Mouse (Mus musculus): ENCODE results near the gene Kcnk18.
A peak's percentile ranks its signal among the peaks of the same experiment; 100 is the strongest.

Gene Kcnk18

GRCm38 (mm10) chr19:59218991-59219390 lies at the start of gene Kcnk18:
Kcnk18 (plus strand) TSS chr19:59219214.
- DNase-seq = no peak

DNA sequence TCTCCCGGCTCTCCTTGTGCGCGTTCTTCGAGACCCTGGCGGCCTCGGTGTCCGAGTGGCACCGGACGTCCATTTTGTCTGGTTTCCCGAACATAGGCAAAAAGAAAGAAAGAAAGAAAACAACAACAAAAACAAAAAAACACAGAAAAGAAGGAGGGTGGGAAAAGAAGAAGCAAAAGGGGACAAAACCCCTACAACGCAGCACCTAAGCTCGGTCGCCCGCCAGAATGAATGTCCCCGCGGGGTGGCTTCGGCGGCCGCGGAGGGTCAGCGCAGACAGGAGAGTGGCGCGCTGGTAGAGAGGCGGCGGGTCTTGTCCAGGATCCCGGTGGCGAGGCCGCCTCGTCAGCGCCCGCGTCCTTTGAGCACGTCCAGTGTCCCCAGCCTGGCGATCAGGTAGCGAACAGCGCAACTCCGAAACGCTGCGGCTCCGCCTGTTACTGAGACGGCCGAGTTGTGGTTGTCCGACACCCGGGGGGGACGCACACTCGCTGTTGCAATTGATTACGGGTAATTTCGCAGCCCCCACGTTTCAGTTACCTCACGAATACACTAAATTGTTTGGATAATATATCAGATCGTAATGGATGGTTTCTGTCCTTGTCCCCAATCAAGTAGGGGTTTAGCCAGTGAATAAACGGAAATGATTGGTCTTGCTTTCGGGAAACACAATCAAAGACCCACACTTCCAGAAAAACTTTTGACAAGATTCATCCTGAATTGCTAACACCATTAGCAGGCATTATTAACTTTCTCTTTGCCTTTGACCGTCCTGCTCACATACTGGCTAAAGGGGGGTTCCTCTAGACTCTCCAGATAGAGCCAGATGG lies 48.9 kb upstream of the Kcnk18 start, which contains the start of gene Vax1:
TSS of gene Vax1 (minus strand) at position 121 of the 830 bp plus-strand sequence.
- DNase-seq = no peak

- no peak for DNase-seq
Observed at GRCm38 (mm10) chr19:59170766-59171095, 48.3 kb upstream of the Kcnk18 start.

DNA sequence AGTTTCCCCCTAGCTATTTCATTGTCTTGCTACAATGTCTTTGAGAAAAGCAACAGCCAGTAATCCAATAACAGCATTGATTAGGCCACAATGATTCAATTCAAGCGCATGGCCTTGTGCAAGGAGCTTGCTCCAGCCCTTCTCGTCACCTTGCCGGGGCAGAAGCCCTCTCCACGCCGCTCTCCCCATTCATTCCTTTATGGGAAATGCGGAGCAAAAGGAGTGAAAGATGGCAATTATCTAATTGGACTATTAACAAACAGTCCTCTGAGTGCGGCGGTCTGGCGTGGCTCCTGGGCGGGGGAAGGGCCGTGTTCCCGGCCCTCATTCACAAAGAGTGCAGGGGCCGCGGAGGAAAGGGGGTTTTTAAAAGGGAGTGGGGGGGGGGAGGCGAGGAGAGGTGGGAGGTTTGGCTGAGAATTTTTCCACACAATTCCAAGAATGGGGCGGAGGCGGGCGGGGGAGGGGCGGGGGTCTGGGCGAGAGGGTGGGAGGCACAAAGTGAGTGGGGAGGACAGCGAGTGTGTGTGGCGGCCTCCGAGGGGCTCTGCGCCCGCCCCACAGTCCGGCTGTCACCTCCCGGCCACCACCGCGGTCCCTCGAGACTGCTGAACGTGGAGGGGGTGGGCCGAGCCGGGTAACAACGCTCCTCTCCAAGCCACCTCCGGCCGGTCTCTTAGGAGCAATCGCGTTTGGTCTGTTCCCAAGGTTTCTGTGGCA lies 47.7 kb upstream of the Kcnk18 start:
- no peak for DNase-seq

DNA sequence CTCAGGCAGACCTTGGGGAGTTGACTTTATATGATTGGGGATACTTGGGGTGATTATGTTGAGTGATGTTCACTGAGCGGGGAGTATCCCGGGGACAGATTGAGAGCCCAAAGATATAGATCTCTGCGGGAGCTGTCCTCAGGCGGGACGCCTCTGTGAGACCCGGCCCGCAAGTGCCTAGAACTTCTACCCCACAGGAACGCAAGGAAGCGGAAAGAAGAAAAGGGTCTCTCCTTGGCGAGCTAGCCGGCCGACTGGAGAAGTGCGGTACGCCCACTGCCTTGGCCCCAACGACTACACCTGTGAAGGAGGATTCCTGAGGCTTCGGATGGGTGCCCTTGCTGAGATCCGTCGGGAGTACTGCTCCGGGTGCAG lies 47.2 kb upstream of the Kcnk18 start:
- DNase-seq = no peak

DNA sequence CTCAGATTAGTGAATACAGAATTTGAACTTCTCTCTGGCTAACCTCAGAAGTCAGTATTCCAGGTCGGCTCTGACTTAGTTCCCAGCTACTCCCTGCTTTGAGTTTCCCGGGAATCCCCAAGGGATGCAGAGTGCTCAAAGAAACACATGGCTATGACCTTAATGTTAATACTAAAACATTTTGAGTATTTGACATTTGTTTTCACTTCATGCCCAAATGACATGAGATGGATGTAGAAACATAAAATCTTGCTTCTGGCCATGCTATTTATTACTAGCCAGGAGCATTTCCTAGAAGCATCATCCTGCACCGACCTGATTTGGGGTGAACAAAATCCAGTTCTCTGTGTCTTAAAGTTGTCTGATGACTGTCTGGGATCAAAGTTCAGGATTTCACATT lies 46.2 kb upstream of the Kcnk18 start:
- DNase-seq = no peak

DNA sequence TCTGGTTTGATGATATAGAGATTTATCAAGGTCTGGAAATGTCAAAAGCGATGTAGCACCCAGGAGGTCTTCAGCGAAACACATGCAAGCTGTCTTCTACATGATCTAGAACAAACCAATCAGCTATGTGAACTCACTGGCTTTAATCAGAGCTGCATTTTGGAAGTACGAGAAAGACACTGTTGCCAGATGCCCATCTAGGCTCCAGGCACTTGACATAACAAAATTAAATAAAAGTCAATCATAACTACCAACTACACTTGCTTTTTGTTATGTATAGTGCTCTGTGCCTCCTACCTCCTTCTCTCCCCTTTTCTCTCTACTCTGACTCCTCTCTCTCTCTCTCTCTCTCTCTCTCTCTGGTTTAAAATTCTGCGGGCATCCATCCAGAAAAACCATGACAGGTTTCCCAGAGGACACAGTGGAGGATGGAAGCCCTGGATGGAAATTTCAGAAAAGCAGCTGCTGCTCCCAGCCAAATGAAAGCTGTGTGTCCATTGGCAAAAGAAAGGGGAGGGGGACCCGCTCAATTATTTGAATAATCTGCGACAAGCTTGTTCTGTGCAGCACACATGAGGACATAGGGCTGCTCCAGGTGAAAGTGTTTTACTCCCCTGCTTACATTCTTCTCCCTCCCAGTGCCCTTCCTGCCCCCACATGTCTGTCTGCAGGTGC lies 45.5 kb upstream of the Kcnk18 start:
- DNase-seq = no peak

DNA sequence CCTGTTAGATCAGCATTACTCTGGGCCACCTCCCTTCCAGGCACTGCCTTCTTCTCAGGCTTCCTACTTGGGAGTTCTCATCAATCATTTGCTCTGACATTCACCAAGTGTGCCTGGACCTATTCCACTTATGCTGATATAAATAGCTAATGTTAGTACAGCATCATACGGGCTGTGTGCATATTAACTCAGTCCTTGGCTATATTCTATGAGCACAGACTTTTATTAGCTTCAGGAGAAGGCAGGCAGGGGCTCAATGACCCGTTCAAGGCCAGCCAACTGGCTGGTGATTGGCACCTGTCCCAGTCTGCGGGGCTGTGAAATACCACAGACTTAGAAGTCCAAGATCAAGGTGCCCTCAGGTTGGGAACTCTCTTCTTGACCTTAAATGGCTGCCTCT lies 35.0 kb upstream of the Kcnk18 start:
- DNase-seq = no peak

DNA sequence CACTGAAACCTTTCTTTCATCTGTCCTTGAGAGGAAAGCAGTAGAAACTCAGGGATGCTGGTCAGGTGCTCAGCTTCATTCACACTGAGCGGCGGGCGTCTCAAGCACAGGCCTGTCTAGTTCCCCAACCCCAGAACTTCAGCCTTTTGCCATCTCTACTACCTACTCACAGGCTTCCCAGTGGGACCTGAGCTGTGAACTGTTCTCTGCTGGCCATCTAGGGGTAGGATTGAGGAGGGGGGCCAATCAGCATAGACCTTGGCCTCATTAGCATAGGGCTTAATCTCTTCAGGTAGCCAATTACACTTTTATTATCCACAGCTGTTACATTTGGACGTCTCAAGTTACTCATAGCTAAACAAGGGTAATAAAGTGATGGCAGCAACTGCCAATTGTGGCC lies 30.0 kb upstream of the Kcnk18 start:
- DNase-seq = no peak

- DNase-seq = no peak
Observed at GRCm38 (mm10) chr19:59190431-59191122, 28.4 kb upstream of the Kcnk18 start.

DNA sequence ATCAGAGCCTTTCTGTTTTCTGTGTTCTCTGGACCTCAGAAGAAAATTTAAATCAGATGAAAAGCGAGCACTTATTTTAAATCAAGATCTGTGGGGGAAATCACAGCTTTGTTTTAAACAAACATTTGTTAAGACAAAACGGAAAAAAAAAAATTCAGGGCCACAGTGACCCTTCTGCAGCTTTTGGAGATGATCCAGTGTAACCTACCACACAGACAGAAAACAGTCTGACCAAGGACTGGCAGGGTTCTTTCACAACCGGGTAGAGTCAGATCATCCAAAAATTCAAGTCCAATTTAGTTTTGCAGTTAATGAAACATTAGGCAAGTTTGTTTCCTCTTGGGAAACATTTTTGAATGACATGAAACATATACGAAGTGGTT lies 27.9 kb upstream of the Kcnk18 start:
- no peak for DNase-seq

DNA sequence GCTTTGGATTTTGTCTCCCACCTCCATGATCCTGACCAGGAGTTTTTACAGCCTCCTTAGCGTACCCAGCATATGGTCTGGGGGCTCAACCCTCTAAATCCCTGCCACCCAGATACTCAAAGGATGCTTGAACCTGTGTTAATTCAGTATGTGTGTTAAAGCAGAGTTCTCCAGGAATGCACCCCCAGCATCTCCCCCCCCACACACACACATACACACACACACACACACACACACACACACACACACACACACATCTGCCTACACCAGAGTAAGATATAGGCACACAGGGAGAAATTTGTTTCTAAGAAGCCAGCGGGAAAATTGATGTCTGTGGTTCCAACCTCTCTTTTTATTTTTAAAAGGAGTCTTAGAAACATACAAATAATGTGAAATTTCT lies 26.5 kb upstream of the Kcnk18 start:
- no peak for DNase-seq

- DNase-seq = no peak
Observed at GRCm38 (mm10) chr19:59193456-59193855, 25.6 kb upstream of the Kcnk18 start.

DNA sequence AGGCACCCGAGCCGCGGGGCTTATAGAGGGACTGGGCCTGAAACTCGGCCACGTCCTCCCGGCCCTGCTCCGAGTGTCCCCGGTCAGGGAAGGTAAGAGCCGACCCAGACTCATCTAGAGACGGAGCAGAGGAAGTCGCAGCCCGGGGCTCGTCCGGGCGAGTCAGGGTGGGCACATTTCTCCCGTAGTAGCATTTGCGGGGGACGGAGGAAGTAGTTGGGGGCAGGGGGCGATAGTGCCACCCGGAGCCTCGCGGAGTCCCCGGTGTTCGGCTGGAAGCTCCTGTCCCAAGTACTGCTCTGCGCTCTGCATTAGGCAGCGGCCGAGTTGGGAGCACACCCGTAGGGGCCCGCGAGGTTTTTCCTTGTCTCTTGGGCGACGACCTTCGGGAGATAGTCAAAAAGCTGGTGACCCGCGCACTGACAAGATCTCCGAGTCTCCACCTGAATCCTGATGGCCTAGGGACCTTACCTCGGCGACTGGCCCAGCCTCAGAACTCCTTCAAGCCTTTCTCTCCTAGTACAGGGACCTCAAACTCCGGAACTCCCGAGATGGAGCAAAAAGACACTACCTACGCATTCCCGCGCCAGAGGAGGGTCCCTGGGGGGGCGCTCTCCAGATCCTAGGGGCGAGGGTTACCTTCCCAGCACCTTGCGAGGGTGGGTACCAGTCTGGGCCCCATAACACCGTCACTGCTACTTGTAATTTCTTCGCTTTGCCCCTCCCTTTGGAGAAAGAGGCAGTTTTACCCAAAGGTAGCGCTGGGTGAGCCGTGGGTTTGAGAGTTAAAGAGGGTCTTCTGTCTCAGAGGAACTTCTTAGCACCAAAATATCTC lies 24.8 kb upstream of the Kcnk18 start:
- DNase-seq = no peak

DNA sequence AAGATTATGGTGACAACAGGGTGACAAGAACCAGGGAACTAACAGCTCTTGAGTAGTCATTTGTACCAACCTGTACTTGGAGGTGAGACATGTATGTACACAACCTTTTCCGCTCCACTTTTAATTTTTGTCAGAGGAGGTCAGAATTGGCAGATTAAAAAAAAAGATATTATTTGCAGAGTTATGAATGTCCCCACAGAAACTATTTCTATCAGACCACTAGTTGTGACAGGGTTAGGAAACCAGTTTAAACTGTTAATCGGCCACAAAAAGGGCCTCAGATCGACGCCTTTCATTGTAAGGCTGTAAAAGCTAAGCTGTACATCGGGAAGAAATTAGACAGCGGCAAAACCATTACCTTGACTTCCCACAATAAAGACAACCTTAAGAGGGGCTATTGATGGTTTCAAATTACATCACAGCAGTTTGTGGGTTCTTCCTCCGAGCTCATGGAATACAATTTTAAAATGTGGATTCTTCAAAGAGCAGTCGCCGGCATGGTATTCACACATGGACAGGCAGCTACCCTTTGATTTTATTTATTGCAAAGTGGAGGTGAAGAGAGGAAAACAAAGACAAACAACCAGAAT lies 23.7 kb upstream of the Kcnk18 start:
- DNase-seq = no peak

DNA sequence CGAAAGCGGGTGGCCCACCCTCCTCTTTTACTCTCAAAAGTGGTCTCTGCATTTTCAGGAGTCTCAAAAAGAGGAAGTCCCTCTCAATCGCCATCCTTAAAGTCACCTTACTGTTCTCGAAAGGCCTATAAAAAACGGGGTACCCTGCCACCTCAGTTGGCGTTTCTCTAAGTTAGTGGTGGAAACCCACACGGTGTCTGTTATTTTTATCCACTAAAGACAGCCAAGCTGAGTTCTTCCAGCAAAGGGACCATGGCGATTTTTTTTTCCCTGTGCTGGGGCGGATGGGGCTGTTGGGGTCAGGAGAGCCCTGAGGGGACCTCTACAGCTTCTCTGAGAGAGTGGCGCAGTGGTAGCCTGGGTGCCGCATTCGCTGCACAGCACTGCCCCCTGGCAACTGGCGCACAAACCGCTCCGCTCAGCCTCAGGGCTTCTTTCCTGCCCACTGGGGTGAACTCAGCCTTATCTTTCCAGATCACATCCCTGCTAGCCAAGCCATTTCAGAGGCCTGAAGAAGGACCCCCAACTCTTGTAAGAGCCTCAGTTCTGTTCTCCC lies 22.8 kb upstream of the Kcnk18 start:
- peak in 1 of 2 experiments; percentile 33 for DNase-seq

- DNase-seq = no peak
Observed at GRCm38 (mm10) chr19:59198161-59198560, 20.9 kb upstream of the Kcnk18 start.

GRCm38 (mm10) chr19:59208475-59208874 lies 10.5 kb upstream of the Kcnk18 start:
- DNase-seq = peak; percentile 58 to 70

DNA sequence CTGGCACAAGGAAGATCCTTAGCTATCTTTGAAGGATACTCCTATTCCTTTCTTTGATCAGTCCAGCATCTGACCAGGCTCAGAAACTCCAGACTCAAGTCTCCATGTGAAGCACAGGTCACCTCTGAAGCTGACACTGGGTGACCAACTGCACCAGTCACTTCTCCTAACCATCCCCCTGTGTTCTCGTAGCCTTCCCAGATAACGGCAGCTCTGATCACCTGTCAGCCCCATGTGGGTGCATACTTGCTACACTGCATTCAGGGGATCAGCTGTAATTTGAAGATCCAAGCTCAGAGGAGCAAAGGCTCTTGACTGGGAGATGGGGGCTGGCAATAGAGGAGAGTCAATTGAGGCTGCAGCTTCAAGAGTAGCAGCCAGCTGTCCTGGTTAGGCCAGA lies 10.0 kb upstream of the Kcnk18 start:
- DNase-seq = no peak

- no peak for DNase-seq
Observed at GRCm38 (mm10) chr19:59216891-59217290, 2.1 kb upstream of the Kcnk18 start.

- DNase-seq = no peak
Observed at GRCm38 (mm10) chr19:59221131-59221530, 2.1 kb downstream of the Kcnk18 start.

DNA sequence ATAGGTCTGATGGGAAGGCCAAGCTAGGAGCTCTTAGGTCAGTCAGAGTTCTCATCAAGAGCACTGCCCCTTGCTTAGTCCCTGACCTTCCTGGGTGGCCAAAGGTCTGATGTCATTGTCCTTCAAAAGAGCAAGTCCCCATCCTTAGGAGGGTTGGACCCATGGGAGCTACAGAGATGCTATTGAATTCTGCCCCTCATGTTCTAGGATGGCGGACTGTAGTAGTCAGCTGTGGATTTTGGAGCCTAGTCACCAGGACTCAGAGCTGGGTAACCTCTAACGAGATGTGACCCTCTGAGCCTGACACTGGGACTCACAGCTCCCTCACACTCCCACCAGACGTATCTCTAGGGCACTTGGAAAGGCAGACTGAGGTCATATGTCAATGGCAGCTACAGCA lies 9.4 kb downstream of the Kcnk18 start:
- no peak for DNase-seq

Data from cerebellum, postnatal 36 days (tissue).